Mouse (Mus musculus) hematopoietic stem cell, adult 5-6 weeks (primary cell): ENCODE measurements around the gene Kat8. TPM values are rescaled to one million over a fixed set of nuclear protein-coding genes. Genes with fewer than 3 reads are reported as not detected.
"Not testable (repeated sequence)": the region's sequence is repeated elsewhere in the genome, so short reads cannot be mapped to it uniquely, and the experiment has no call there.

Source experiments
- ATAC-seq, 2 experiments: fragments of 125-278 bp in 1 of 2; replicated peaks in 1 of 2; 2 replicates each; pipeline ENCODE4 v1.8.0; 2016 to 2017; ENCODE audit warnings: inconsistent platforms in 2 of 2, mild to moderate bottlenecking in 2 of 2, moderate number of reproducible peaks in 2 of 2, low read depth in 1 of 2, moderate TSS enrichment in 1 of 2; ENCODE audit not compliant: low FRiP score in 2 of 2, poor library complexity in 2 of 2, severe bottlenecking in 2 of 2, insufficient read depth in 1 of 2, low TSS enrichment in 1 of 2
- total RNA-seq: library from RNA; stranded (forward); fragments of 172-1452, 232-1000 nt; gene quantifications from 2 replicates; pipeline ENCODE4 v1.2.3, GENCODE M21; 2017

The Kat8 gene
- total RNA-seq, 1 experiment from 2014 or later, result 48.2 TPM

GRCm38 (mm10) chr7:127922451-127923275 is 10.3 kb downstream of the Kat8 start:
- ATAC-seq, result peak; percentile 71 to 80

GRCm38 (mm10) chr7:127923714-127924113 is 11.4 kb downstream of the Kat8 start:
- no peak for ATAC-seq

- ATAC-seq, result no peak
These were observed 12.9 kb downstream of the Kat8 start for GRCm38 (mm10) chr7:127925252-127925651.

GRCm38 (mm10) chr7:127926066-127926465 is 13.8 kb downstream of the Kat8 start:
- ATAC-seq, result no peak

- ATAC-seq, result no peak
These were observed 14.5 kb downstream of the Kat8 start for GRCm38 (mm10) chr7:127926846-127927245.

GRCm38 (mm10) chr7:127927726-127928125 is 15.4 kb downstream of the Kat8 start:
- ATAC-seq, result no peak

- ATAC-seq, result no peak
These were observed 16.3 kb downstream of the Kat8 start for GRCm38 (mm10) chr7:127928596-127928995.

GRCm38 (mm10) chr7:127929923-127930322 is 17.6 kb downstream of the Kat8 start, which contains the start of gene Prss8:
Prss8 (minus strand) TSS chr7:127930104.
- no peak for ATAC-seq

- no peak for ATAC-seq
These were observed 18.3 kb downstream of the Kat8 start for GRCm38 (mm10) chr7:127930636-127931035.

- ATAC-seq, result no peak
These were observed 19.2 kb downstream of the Kat8 start for GRCm38 (mm10) chr7:127931351-127932135.

GRCm38 (mm10) chr7:127932273-127933031 is 20.1 kb downstream of the Kat8 start:
- ATAC-seq, result no peak

- no peak for ATAC-seq
These were observed 21.8 kb downstream of the Kat8 start for GRCm38 (mm10) chr7:127934075-127934474.

- ATAC-seq, result peak; percentile 97 to 98
These were observed 22.9 kb downstream of the Kat8 start for GRCm38 (mm10) chr7:127935028-127935722.

GRCm38 (mm10) chr7:127935748-127936159 is 23.4 kb downstream of the Kat8 start:
- no peak for ATAC-seq

- ATAC-seq, result no peak
These were observed 24.0 kb downstream of the Kat8 start for GRCm38 (mm10) chr7:127936216-127936884.

- not testable (repeated sequence) for ATAC-seq
These were observed 29.8 kb downstream of the Kat8 start for GRCm38 (mm10) chr7:127942097-127942496.

- no peak for ATAC-seq
These were observed 32.3 kb downstream of the Kat8 start for GRCm38 (mm10) chr7:127944614-127945013.
